Mouse (Mus musculus) C2C12 (cell line): ENCODE measurements around the gene Blvra.
"Not testable (repeated sequence)": the region's sequence is repeated elsewhere in the genome, so short reads cannot be mapped to it uniquely, and the experiment has no call there.

Experiments
- CTCF ChIP-seq: IDR thresholded peaks from one replicate; pipeline ENCODE4 v1.5.1; 2011; ENCODE audit not compliant: control insufficient read depth, insufficient read depth, insufficient read length
- FOSL1 ChIP-seq: IDR thresholded peaks from one replicate; pipeline ENCODE4 v1.8.0; 2011; ENCODE audit warnings: mild to moderate bottlenecking, low read length; ENCODE audit not compliant: poor library complexity, insufficient read depth, severe bottlenecking
- MAX ChIP-seq: IDR thresholded peaks from one replicate; pipeline ENCODE4 v1.6.1; 2011; ENCODE audit warnings: mild to moderate bottlenecking, control low read depth
- MYOD1 ChIP-seq: IDR thresholded peaks from one replicate; pipeline ENCODE4 v1.6.1; 2011; ENCODE audit warnings: low read depth; ENCODE audit not compliant: control insufficient read depth, insufficient read length
- USF1 ChIP-seq: IDR thresholded peaks from one replicate; pipeline ENCODE4 v1.6.1; 2011; ENCODE audit warnings: low read depth, mild to moderate bottlenecking, control low read depth, moderate library complexity

GRCm38 (mm10) chr2:127090151-127090550, 19.7 kb downstream of the Blvra start:
- TF ChIP-seq CTCF, MAX, FOSL1, USF1, MYOD1: not testable (repeated sequence)
